Mouse (Mus musculus) myocyte (in vitro differentiated cells): Measurements from ENCODE around the gene Crbn. TPM values are rescaled to one million over a fixed set of nuclear protein-coding genes. Genes with fewer than 3 reads are reported as not detected.

Experiments
- H3K27me3 ChIP-seq: one replicate; pipeline ENCODE4 v1.6.1; 2011; ENCODE audit not compliant: control insufficient read depth, insufficient read depth, insufficient read length
- H3K36me3 ChIP-seq: one replicate; pipeline ENCODE4 v1.6.1; 2011; ENCODE audit not compliant: control insufficient read depth, insufficient read depth
- H3K4me2 ChIP-seq: one replicate; pipeline ENCODE4 v1.6.1; 2011; ENCODE audit warnings: low read depth, control low read depth
- H3K4me3 ChIP-seq: one replicate; pipeline ENCODE4 v1.5.1; 2011; ENCODE audit warnings: mild to moderate bottlenecking, control low read depth, moderate library complexity
- H3K79me2 ChIP-seq: one replicate; pipeline ENCODE4 v1.6.1; 2011; ENCODE audit not compliant: control insufficient read depth, insufficient read depth
- H3ac ChIP-seq: one replicate; pipeline ENCODE4 v1.6.1; 2011; ENCODE audit not compliant: control insufficient read depth, insufficient read length
- CEBPB ChIP-seq: IDR thresholded peaks from 2 replicates; pipeline ENCODE4 v1.6.1; 2011; ENCODE audit warnings: mild to moderate bottlenecking, moderate library complexity; ENCODE audit not compliant: poor library complexity, insufficient read depth, severe bottlenecking
- E2F4 ChIP-seq: IDR thresholded peaks from one replicate; pipeline ENCODE4 v1.6.1; 2011; ENCODE audit warnings: mild to moderate bottlenecking, control low read depth, moderate library complexity; ENCODE audit not compliant: insufficient read depth
- MAX ChIP-seq: IDR thresholded peaks from one replicate; pipeline ENCODE4 v1.6.1; 2011; ENCODE audit warnings: low read depth, mild to moderate bottlenecking, control low read depth
- MYOD1 ChIP-seq, 3 experiments: IDR thresholded peaks; one replicate each; pipeline ENCODE4 v1.6.1; 2011; ENCODE audit warnings: control low read depth in 2 of 3, low read depth in 2 of 3, mild to moderate bottlenecking in 2 of 3, moderate library complexity in 1 of 3; ENCODE audit not compliant: insufficient read length in 2 of 3, control insufficient read depth in 1 of 3
- MYOG ChIP-seq, 3 experiments: IDR thresholded peaks; one replicate each; pipeline ENCODE4 v1.6.1; 2011; ENCODE audit warnings: control low read depth in 2 of 3, low read depth in 2 of 3, mild to moderate bottlenecking in 2 of 3; ENCODE audit not compliant: insufficient read length in 2 of 3, control insufficient read depth in 1 of 3, insufficient read depth in 1 of 3
- POLR2A ChIP-seq: IDR thresholded peaks from one replicate; pipeline ENCODE4 v1.6.1; 2011; ENCODE audit warnings: low read depth, mild to moderate bottlenecking, control low read depth, moderate library complexity; ENCODE audit not compliant: insufficient read length
- POLR2AphosphoS2 ChIP-seq: IDR thresholded peaks from one replicate; pipeline ENCODE4 v1.6.1; 2011; ENCODE audit warnings: low read depth, control low read depth; ENCODE audit not compliant: insufficient read length
- REST ChIP-seq: IDR thresholded peaks from one replicate; pipeline ENCODE4 v1.6.1; 2011; ENCODE audit warnings: mild to moderate bottlenecking, control low read depth, moderate library complexity; ENCODE audit not compliant: insufficient read depth, insufficient read length
- SRF ChIP-seq: IDR thresholded peaks from one replicate; pipeline ENCODE4 v1.6.1; 2011; ENCODE audit warnings: low read depth; ENCODE audit not compliant: control insufficient read depth, insufficient read length
- TCF12 ChIP-seq: IDR thresholded peaks from one replicate; pipeline ENCODE4 v1.6.1; 2011; ENCODE audit warnings: mild to moderate bottlenecking, control low read depth; ENCODE audit not compliant: poor library complexity, insufficient read depth, severe bottlenecking
- TCF3 ChIP-seq: IDR thresholded peaks from one replicate; pipeline ENCODE4 v1.6.1; 2011; ENCODE audit warnings: low read depth, control low read depth; ENCODE audit not compliant: insufficient read length
- USF1 ChIP-seq: IDR thresholded peaks from one replicate; pipeline ENCODE4 v1.6.1; 2011; ENCODE audit warnings: low read depth, mild to moderate bottlenecking, control low read depth, moderate library complexity
- polyA plus RNA-seq: library from polyadenylated mRNA; unstranded; fragments of >200 nt; fragmentation: generic; extraction: Trizol; gene quantifications from one replicate; pipeline ENCODE4 v1.2.1, GENCODE M21; 2012; ENCODE audit warnings: missing spikeins

The Crbn gene
- polyA plus RNA-seq, 1 experiment, result 14.9 TPM

DNA sequence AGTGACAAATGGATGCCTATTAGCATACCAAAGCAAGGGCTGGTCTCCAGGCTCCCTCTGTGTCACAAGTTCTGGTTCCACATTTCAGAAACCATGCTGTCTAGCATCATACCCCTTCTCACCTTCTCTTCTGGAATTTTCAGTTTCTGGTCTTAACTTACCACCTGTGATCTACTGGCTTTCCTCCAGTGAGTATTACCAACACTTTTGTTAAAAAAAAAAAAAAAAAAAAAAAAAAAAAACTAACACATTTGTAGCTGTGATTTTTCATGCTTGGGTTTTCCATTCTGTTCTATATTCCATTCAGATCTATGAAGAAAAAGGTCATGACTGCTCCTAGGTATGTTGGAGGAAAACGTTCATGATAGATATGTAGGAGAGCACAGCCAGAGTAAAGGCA lies 34.0 kb downstream of the Crbn start:
- peaks cover 17% of the 10 kb centered on the region for H3K79me2 ChIP-seq
- no peak for TF ChIP-seq CEBPB
- TF ChIP-seq E2F4, result no peak
- TF ChIP-seq MYOG (IDR thresholded peaks at IDR 0.05; ENCODE audit: control insufficient read depth in 1 of 3, insufficient read depth in 1 of 3, insufficient read length in 2 of 3, low read depth in 2 of 3), result no peak
- no peak for TF ChIP-seq MAX
- no peak for TF ChIP-seq POLR2AphosphoS2
- no peak for TF ChIP-seq POLR2A
- TF ChIP-seq TCF3, result no peak
- no peak for TF ChIP-seq TCF12
- no peak for TF ChIP-seq REST
- TF ChIP-seq MYOD1 (IDR thresholded peaks at IDR 0.05; ENCODE audit: control insufficient read depth in 1 of 3, insufficient read length in 2 of 3, low read depth in 2 of 3), result no peak
- no peak for TF ChIP-seq SRF
- no peak for TF ChIP-seq USF1
- H3K27me3 ChIP-seq, result no peaks in the 10 kb centered on the region
- no peak overlapping the region for H3K4me3 ChIP-seq
- no peaks in the 10 kb centered on the region for H3K36me3 ChIP-seq
- H3K4me2 ChIP-seq, result no peak overlapping the region
- no peak overlapping the region for H3ac ChIP-seq

DNA sequence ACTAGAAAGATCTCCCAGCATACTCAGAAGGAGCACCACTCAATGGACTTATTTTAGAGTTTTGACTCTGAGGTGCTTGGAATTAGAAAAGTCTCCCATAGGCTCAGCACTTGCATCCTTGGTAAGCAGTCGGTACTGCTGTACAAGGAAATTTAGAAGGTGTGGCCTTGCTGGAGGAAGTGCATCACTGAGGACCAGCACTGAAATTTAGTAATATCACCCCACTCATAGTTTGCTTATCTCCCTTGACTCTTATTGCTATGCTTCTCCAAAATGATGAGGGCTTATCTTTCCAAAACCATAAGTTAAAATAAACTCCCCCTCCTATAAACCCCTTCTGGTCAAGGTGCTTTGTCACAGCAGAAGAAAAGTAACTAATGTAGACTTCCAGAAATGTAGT lies 38.4 kb downstream of the Crbn start:
- H3K79me2 ChIP-seq, result no peaks in the 10 kb centered on the region
- H3K36me3 ChIP-seq, result no peaks in the 10 kb centered on the region
- TF ChIP-seq MYOG (IDR thresholded peaks at IDR 0.05; ENCODE audit: control insufficient read depth in 1 of 3, insufficient read depth in 1 of 3, insufficient read length in 2 of 3, low read depth in 2 of 3) (no peak), MYOD1 (IDR thresholded peaks at IDR 0.05; ENCODE audit: control insufficient read depth in 1 of 3, insufficient read length in 2 of 3, low read depth in 2 of 3) (no peak), USF1 (no peak), REST (no peak), MAX (no peak), E2F4 (no peak), POLR2A (no peak), TCF3 (no peak), CEBPB (no peak), POLR2AphosphoS2 (no peak), TCF12 (no peak), SRF (no peak)
- no peak overlapping the region for H3ac ChIP-seq
- no peak overlapping the region for H3K4me3 ChIP-seq
- H3K27me3 ChIP-seq, result no peaks in the 10 kb centered on the region
- no peak overlapping the region for H3K4me2 ChIP-seq

- TF ChIP-seq MYOD1 (IDR thresholded peaks at IDR 0.05; ENCODE audit: control insufficient read depth in 1 of 3, insufficient read length in 2 of 3, low read depth in 2 of 3) (no peak), MYOG (IDR thresholded peaks at IDR 0.05; ENCODE audit: control insufficient read depth in 1 of 3, insufficient read depth in 1 of 3, insufficient read length in 2 of 3, low read depth in 2 of 3) (no peak), TCF12 (no peak)
- Histone ChIP-seq H3K4me2 (no peak overlapping the region), H3K79me2 (no peaks in the 10 kb centered on the region), H3K27me3 (no peaks in the 10 kb centered on the region), H3K4me3 (no peak overlapping the region), H3ac (no peak overlapping the region), H3K36me3 (no peaks in the 10 kb centered on the region)
These were observed 39.2 kb downstream of the Crbn start for GRCm38 (mm10) chr6:106760473-106761218.

GRCm38 (mm10) chr6:106758299-106758698 lies 41.6 kb downstream of the Crbn start:
- H3K79me2 ChIP-seq, result no peaks in the 10 kb centered on the region
- TF ChIP-seq TCF12, result no peak
- no peak for TF ChIP-seq MAX
- TF ChIP-seq TCF3, result no peak
- TF ChIP-seq CEBPB, result no peak
- TF ChIP-seq USF1, result no peak
- no peak for TF ChIP-seq REST
- no peak for TF ChIP-seq E2F4
- H3K4me3 ChIP-seq, result no peak overlapping the region

GRCm38 (mm10) chr6:106750291-106750690 lies 49.6 kb downstream of the Crbn start:
- no peak overlapping the region for H3ac ChIP-seq
- H3K27me3 ChIP-seq, result no peaks in the 10 kb centered on the region
- H3K4me3 ChIP-seq, result no peak overlapping the region
- no peaks in the 10 kb centered on the region for H3K36me3 ChIP-seq
- TF ChIP-seq MYOD1 (IDR thresholded peaks at IDR 0.05; ENCODE audit: control insufficient read depth in 1 of 3, insufficient read length in 2 of 3, low read depth in 2 of 3), result no peak
- no peak for TF ChIP-seq SRF
- no peaks in the 10 kb centered on the region for H3K79me2 ChIP-seq
- no peak overlapping the region for H3K4me2 ChIP-seq

More at GRCm38 (mm10) chr6:106758299-106758698, 41.6 kb downstream of the Crbn start:
- Histone ChIP-seq H3K27me3 (no peaks in the 10 kb centered on the region), H3K4me2 (no peak overlapping the region), H3K36me3 (no peaks in the 10 kb centered on the region), H3ac (no peak overlapping the region)
